Mouse (Mus musculus) right cerebral cortex, adult 18-20 months (tissue): Measurements from ENCODE around the gene Sdc1.

Experiments
- DNase-seq: peaks from one replicate; pipeline ENCODE4 v3.0.0; 2022; ENCODE audit warnings: mixed read lengths

The Sdc1 gene

GRCm38 (mm10) chr12:8784189-8784588 lies 13.1 kb downstream of the Sdc1 start:
- DNase-seq: peak; percentile 26

DNA sequence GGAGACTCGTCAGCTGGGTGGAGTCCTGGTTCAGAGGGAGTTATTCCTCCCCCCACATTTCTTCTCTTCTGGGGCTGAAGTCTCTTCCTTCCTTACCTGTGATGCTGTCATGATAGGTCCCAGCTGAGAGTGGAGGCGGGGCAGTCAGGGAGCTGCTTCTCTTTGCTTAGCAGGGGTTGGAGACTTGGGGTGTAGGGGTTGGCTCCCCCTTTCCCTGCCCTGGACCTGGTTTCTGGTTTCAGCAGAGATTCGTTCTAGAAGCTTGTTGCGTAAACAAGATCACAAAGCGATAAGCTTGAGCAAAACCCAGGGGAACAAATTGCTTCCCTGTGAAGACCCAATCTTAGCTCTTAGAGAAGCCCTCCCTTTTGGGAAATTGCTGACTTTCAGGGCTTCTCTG lies 15.4 kb downstream of the Sdc1 start:
- DNase-seq: no peak

DNA sequence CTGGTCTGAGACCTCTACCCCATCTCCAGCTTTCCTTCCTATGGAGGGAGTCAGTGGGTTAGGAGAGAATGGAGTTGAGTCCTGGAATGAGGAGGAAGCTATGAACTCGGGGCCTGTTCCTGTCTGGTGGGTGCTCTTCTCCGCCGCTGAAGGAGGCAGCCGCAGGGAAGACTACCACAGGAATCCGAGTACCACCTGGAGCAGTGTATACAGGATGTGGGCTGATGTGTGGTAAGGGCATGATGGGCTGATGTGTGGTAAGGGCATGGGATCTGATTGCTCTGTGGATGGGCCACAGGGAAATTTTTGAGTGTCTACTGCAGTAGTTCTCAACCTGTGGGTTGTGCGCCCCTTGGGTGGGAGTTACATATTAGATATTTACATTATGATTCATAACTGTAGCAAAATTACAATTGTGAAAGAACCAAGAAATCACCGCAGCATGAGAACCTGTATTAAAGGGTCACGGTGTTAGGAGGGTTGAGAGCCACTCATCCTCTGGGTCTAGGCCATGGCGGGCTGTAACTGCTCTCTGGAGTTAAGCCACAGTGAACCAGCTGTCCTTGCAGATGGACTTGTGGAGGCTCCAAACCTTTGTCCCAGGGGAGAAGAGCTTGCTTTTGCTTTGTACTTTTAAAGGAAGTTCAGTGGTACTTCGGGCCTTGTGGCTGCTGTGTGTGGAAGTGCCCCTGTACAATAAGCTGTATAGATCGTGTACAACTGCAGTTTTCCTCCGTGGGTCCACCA lies 16.0 kb downstream of the Sdc1 start:
- DNase-seq: no peak

GRCm38 (mm10) chr12:8788469-8788868 lies 17.3 kb downstream of the Sdc1 start:
- DNase-seq: no peak

- no peak for DNase-seq
Measured at GRCm38 (mm10) chr12:8790615-8791014, 19.5 kb downstream of the Sdc1 start.

GRCm38 (mm10) chr12:8793410-8794051 lies 22.4 kb downstream of the Sdc1 start:
- no peak for DNase-seq

DNA sequence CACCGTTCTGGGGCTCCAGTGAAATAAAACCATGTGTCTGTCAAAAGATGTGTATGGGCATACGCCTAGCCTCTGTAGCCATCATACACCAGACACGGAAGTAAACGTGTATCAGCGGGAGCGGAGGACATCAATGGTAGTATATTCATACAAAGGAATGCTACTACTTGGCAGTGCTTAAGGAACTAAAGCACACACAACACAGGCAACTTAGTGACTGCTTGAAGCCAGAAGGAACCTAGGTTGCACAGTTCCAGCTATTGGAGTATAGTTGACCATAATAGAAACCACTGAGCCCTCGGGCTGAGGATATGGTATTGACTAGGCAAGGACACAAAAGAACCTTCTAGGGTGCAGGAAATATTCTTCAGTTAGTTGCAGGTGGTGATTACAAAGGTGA lies 26.8 kb downstream of the Sdc1 start:
- no peak for DNase-seq

- DNase-seq: no peak
Measured at GRCm38 (mm10) chr12:8798486-8799020, 27.4 kb downstream of the Sdc1 start.

DNA sequence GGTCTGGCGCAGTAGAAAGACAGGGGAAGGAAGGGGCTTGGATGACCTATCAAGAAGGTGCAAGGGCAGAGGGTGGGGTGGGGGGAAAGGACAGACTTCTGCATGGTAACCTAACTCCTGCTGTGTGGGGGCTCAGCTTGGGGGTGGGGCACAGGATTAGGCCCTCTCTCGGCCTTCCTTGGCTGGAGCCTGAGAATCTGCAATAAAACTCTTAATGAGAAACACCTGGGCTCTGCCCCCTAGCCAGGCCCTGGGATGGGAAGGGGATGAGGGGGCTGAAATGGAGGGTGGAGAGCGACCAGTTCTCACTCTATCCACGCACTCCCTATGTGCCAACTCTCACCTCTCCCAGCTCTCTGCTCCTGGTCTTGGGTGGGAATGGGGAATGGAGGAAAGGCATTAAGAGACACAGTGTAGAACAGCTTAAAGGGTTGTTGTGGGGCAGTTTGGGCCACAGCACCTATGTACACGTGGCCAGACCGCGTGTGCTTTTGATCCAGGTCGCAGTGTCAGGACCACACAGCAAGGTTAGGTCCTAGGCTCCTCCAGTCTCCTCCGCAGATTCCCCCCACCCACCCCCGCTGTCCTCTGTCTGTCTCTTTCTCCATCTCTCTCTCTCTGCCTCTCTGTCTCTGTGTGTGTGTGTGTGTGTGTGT lies 32.4 kb downstream of the Sdc1 start:
- no peak for DNase-seq

- no peak for DNase-seq
Measured at GRCm38 (mm10) chr12:8804077-8804456, 32.9 kb downstream of the Sdc1 start.

GRCm38 (mm10) chr12:8804934-8805722 lies 34.0 kb downstream of the Sdc1 start:
- DNase-seq: no peak

GRCm38 (mm10) chr12:8809086-8809485 lies 38.0 kb downstream of the Sdc1 start:
- DNase-seq: no peak

DNA sequence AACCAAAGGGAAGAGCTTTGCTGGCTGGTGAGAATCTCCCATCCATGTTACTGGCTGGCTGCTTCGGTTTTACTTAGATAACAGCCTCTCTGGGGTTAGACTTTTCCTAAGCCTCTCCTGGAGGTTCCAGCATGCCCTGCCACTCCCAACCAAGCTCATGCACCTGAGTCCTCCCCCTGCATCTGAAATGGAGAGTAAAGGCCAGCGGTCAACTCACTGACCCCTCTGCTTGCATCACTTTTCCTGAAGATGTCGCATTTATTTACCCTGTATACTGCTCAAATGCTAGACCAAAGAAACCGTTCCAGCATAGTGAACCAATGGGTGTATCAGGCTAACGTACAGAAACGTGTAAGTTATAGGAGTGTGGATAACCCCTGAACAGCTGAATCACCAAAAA lies 38.5 kb downstream of the Sdc1 start:
- no peak for DNase-seq

- DNase-seq: no peak
Measured at GRCm38 (mm10) chr12:8810966-8811365, 39.8 kb downstream of the Sdc1 start.

GRCm38 (mm10) chr12:8811441-8811871 lies 40.3 kb downstream of the Sdc1 start:
- DNase-seq: no peak

DNA sequence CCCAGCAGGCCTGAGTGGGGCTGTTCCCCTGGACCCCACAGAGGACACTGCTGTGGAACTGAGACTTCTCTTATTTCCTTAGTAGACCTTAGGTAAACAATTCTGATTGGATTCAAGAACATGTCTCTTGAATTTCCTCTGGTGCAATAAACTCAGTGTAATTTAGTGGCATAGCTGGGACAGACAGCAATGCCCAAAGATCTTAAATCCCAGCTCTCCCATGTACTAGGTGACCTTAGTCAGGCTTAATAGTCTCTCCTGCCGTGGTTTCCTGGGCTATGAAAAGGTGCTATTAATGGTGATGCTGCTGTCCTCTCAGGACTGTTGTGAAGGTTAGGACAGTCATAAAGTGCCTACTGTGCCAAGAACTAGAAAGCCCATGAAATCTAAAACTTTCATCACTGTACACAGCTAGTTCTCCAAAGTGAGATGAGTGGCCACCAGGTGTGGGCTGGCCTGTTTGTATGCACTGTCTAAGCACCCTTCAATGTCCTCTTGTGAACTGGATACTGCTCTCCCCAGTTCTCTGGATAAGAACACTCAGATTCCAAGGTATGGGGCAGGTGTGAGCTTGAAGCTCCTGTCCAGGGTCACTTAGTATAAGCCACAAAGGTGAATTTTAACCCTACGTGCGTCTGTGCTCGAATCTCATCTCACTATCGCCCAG lies 40.9 kb downstream of the Sdc1 start:
- DNase-seq: no peak

- no peak for DNase-seq
Measured at GRCm38 (mm10) chr12:8817467-8818232, 46.5 kb downstream of the Sdc1 start.

DNA sequence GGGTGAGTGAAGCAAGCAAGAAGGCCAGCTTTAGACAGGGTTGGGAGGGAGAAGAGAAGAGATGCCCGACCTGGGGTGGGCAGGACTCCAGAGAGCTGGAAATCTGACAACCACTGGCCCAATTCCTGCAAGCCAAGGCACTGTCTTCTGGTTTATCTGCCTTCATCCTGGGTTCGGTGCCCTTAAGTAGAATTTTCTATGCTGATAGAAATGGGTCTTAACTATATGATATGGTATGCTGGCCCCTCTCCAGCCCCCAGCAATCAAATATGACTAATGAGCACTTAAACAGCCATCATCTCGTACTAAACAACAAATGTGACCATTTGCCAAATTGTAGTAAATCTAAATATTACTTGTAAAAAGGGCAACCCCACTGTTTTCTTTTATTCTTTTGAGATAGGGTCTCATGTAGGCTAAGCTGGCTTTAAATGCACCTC lies 47.1 kb downstream of the Sdc1 start:
- DNase-seq: no peak

GRCm38 (mm10) chr12:8824995-8825703 lies 54.0 kb downstream of the Sdc1 start:
- no peak for DNase-seq

GRCm38 (mm10) chr12:8827014-8827715 lies 56.0 kb downstream of the Sdc1 start:
- DNase-seq: no peak
